Mouse (Mus musculus) testis, adult 2 months (tissue): ENCODE data around the gene Strn4.

Experiments
- CTCF ChIP-seq: fragments of 200-500 bp; IDR thresholded peaks from 2 replicates; pipeline ENCODE4 v1.5.1; 2012; ENCODE audit warnings: low read depth, mild to moderate bottlenecking, inconsistent platforms, low read length, moderate library complexity; ENCODE audit not compliant: control insufficient read depth, insufficient read depth, insufficient replicate concordance
- POLR2A ChIP-seq: fragments of 200-500 bp; IDR thresholded peaks from 2 replicates; pipeline ENCODE4 v1.6.1; 2012; ENCODE audit warnings: low read depth, mild to moderate bottlenecking, inconsistent platforms, low read length, moderate library complexity; ENCODE audit not compliant: control insufficient read depth

DNA sequence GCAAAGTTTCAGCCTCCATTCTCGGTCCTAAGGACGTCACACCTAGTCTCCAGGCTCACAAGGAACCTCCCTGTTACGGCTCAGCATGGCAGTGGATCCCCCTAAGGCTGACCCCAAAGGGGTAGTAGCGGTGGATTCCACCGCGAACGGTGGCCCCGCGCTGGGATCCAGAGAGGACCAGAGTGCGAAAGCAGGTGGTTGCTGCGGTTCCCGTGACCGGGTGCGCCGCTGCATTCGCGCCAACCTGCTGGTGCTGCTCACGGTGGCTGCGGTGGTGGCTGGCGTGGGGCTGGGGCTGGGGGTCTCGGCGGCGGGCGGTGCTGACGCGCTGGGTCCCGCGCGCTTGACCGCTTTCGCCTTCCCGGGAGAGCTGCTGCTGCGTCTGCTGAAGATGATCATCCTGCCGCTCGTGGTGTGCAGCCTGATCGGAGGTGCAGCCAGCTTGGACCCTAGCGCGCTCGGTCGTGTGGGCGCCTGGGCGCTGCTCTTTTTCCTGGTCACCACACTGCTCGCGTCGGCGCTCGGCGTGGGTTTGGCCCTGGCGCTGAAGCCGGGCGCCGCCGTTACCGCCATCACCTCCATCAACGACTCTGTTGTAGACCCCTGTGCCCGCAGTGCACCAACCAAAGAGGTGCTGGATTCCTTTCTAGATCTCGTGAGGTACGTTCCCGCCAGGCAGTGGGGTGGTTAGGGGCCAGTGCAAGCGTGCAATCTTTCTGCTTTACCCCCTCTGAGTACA, 33.7 kb upstream of the Strn4 start:
- TF ChIP-seq POLR2A: no peak
- no peak for TF ChIP-seq CTCF
